Mouse (Mus musculus): ENCODE data around the gene Nsl1. TPM values are rescaled to one million over a fixed set of nuclear protein-coding genes. Genes with fewer than 3 reads are reported as not detected.

The Nsl1 gene
- polyA plus RNA-seq, 1 experiment from 2014 or later = 5.7 TPM

GRCm38 (mm10) chr1:191099772-191100291, 37.0 kb downstream of the Nsl1 start:
- whole genome bisulfite sequencing (ENCODE audit: insufficient replicate concordance) = 73% methylated on average over 5 of the region's 5 CpGs
- Histone ChIP-seq H3K9ac (replicated peaks) (no peak overlapping the region), H3K27me3 (ENCODE audit: insufficient read depth, low read length) (peaks cover 28% of the 10 kb centered on the region), H3K27ac (ENCODE audit: low read depth) (no peak overlapping the region), H3K4me1 (ENCODE audit: insufficient read depth) (peaks cover 5% of the 10 kb centered on the region), H3K4me3 (ENCODE audit: low read depth, low read length) (no peak overlapping the region), H3K36me3 (replicated peaks; ENCODE audit: insufficient read depth, low read length) (no peaks in the 10 kb centered on the region), H3K4me2 (ENCODE audit: low read depth, low read length) (no peak overlapping the region), H3K9me3 (ENCODE audit: low read length) (peaks cover 4% of the 10 kb centered on the region)
- no peak for TF ChIP-seq EP300 (IDR thresholded peaks at IDR 0.05; ENCODE audit: low read depth)
- no peak for ATAC-seq
- no peak for DNase-seq

- WGBS (ENCODE audit: insufficient replicate concordance) = 72% methylated on average over 15 of the region's 15 CpGs
- ATAC-seq = no peak
- H3K4me2 ChIP-seq (ENCODE audit: low read depth, low read length) = no peak overlapping the region
- no peak overlapping the region for H3K9ac ChIP-seq (replicated peaks)
- H3K4me3 ChIP-seq (ENCODE audit: low read depth, low read length) = no peak overlapping the region
- no peak for DNase-seq
- peaks cover 4% of the 10 kb centered on the region for H3K9me3 ChIP-seq (ENCODE audit: low read length)
- H3K27me3 ChIP-seq (ENCODE audit: insufficient read depth, low read length) = peaks cover 19% of the 10 kb centered on the region
- H3K4me1 ChIP-seq (ENCODE audit: insufficient read depth) = peaks cover 5% of the 10 kb centered on the region
- no peak for TF ChIP-seq EP300 (IDR thresholded peaks at IDR 0.05; ENCODE audit: low read depth)
- no peak for TF ChIP-seq CTCF (IDR thresholded peaks at IDR 0.05; ENCODE audit: low read depth)
- no peak overlapping the region for H3K27ac ChIP-seq (ENCODE audit: low read depth)
- H3K36me3 ChIP-seq (replicated peaks; ENCODE audit: insufficient read depth, low read length) = no peaks in the 10 kb centered on the region
Observed at GRCm38 (mm10) chr1:191102730-191103370, 40.0 kb downstream of the Nsl1 start.

- Histone ChIP-seq H3K4me3 (ENCODE audit: low read depth, low read length) (no peak overlapping the region), H3K36me3 (replicated peaks; ENCODE audit: insufficient read depth, low read length) (no peaks in the 10 kb centered on the region), H3K27me3 (ENCODE audit: insufficient read depth, low read length) (no peaks in the 10 kb centered on the region), H3K4me1 (ENCODE audit: insufficient read depth) (no peaks in the 10 kb centered on the region), H3K9me3 (ENCODE audit: low read length) (peaks cover 4% of the 10 kb centered on the region), H3K27ac (ENCODE audit: low read depth) (no peak overlapping the region), H3K4me2 (ENCODE audit: low read depth, low read length) (no peak overlapping the region), H3K9ac (replicated peaks) (no peak overlapping the region)
- TF ChIP-seq CTCF (IDR thresholded peaks at IDR 0.05; ENCODE audit: low read depth) = no peak
- no peak for TF ChIP-seq EP300 (IDR thresholded peaks at IDR 0.05; ENCODE audit: low read depth)
- DNase-seq = no peak
- 72% methylated on average over 9 of the region's 9 CpGs for WGBS (ENCODE audit: insufficient replicate concordance)
- ATAC-seq = no peak
Observed at GRCm38 (mm10) chr1:191105246-191105645, 42.4 kb downstream of the Nsl1 start.

GRCm38 (mm10) chr1:191107306-191107705, 44.5 kb downstream of the Nsl1 start:
- 54% methylated on average over 10 of the region's 10 CpGs for WGBS (ENCODE audit: insufficient replicate concordance)
- TF ChIP-seq EP300 (IDR thresholded peaks at IDR 0.05; ENCODE audit: low read depth) (no peak), CTCF (IDR thresholded peaks at IDR 0.05; ENCODE audit: low read depth) (no peak)

DNA sequence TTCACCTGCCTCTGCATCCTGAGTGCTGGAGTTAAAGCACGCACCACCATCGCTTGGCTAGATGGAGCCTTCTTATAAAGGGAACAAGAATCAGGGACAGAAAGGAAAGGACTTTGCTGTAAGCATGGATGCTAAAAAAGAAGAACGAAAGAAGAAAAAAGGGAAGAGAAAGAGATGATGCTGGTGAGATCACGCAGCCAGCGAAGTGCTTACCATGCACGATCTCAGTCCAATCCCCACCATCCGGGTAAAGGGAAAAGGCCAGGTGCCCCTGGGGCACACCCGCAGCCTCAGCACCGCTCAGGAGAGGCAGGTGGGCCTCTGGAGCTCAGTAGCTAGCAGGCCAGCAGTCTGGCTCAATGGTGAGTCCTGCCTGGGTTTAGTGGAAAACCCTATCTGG, 47.1 kb downstream of the Nsl1 start:
- Histone ChIP-seq H3K27ac (ENCODE audit: low read depth) (no peak overlapping the region), H3K27me3 (ENCODE audit: insufficient read depth, low read length) (no peaks in the 10 kb centered on the region), H3K36me3 (replicated peaks; ENCODE audit: insufficient read depth, low read length) (no peaks in the 10 kb centered on the region), H3K9ac (replicated peaks) (no peak overlapping the region), H3K9me3 (ENCODE audit: low read length) (no peaks in the 10 kb centered on the region), H3K4me3 (ENCODE audit: low read depth, low read length) (no peak overlapping the region), H3K4me2 (ENCODE audit: low read depth, low read length) (no peak overlapping the region), H3K4me1 (ENCODE audit: insufficient read depth) (0 out of 2 replicates have a peak, but pooled peaks cover 3% of the 10 kb centered on the region)
- no peak for TF ChIP-seq CTCF (IDR thresholded peaks at IDR 0.05; ENCODE audit: low read depth)
- TF ChIP-seq EP300 (IDR thresholded peaks at IDR 0.05; ENCODE audit: low read depth) = no peak
- ATAC-seq (no peak), DNase-seq (no peak)
- 75% methylated on average over 9 of the region's 9 CpGs for WGBS (ENCODE audit: insufficient replicate concordance)

More at GRCm38 (mm10) chr1:191107306-191107705, 44.5 kb downstream of the Nsl1 start:
- Histone ChIP-seq H3K9ac (replicated peaks) (no peak overlapping the region), H3K4me2 (ENCODE audit: low read depth, low read length) (no peak overlapping the region), H3K4me1 (ENCODE audit: insufficient read depth) (0 out of 2 replicates have a peak, but pooled peaks cover 3% of the 10 kb centered on the region), H3K9me3 (ENCODE audit: low read length) (no peaks in the 10 kb centered on the region), H3K27me3 (ENCODE audit: insufficient read depth, low read length) (no peaks in the 10 kb centered on the region), H3K27ac (ENCODE audit: low read depth) (no peak overlapping the region), H3K4me3 (ENCODE audit: low read depth, low read length) (no peak overlapping the region), H3K36me3 (replicated peaks; ENCODE audit: insufficient read depth, low read length) (no peaks in the 10 kb centered on the region)
- ATAC-seq (no peak), DNase-seq (no peak)

DNA sequence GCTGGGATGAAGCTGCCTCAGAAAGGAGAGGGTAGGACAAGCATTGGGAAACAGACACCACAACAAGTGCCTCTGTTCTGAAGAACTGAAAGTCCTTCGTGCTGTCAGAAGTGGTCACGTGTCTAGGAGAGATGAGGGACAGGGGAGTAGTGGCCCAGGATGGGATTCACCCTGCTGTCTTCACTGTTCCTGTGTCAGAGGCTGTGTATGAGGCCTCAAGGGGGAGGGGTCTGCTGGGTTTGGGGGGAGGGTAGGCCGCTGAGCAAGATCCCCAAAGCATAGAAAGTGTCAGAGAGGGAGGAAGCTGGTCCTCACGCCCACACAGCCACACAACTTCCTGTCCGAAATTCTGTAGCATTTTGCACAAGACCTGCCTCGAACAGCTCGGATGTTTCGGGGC, 48.3 kb downstream of the Nsl1 start:
- Histone ChIP-seq H3K27me3 (ENCODE audit: insufficient read depth, low read length) (no peaks in the 10 kb centered on the region), H3K36me3 (replicated peaks; ENCODE audit: insufficient read depth, low read length) (no peaks in the 10 kb centered on the region), H3K9me3 (ENCODE audit: low read length) (no peaks in the 10 kb centered on the region), H3K27ac (ENCODE audit: low read depth) (peak overlapping the region; percentile 67), H3K4me3 (ENCODE audit: low read depth, low read length) (no peak overlapping the region), H3K4me1 (ENCODE audit: insufficient read depth) (peaks cover 3% of the 10 kb centered on the region; the same call in 1 of the 2 replicates), H3K4me2 (ENCODE audit: low read depth, low read length) (peak overlapping the region; percentile 38), H3K9ac (replicated peaks) (no peak overlapping the region; the same call in 1 of the 2 replicates)
- ATAC-seq (peak; percentile 61), DNase-seq (peak; percentile 41)
- no peak for TF ChIP-seq CTCF (IDR thresholded peaks at IDR 0.05; ENCODE audit: low read depth)
- WGBS (ENCODE audit: insufficient replicate concordance) = 17% methylated on average over 8 of the region's 8 CpGs

Measured in liver, postnatal 0 days (tissue).